Mouse (Mus musculus): ENCODE results near the gene Plxnb2.
A peak's percentile ranks its signal among the peaks of the same experiment; 100 is the strongest.

Gene Plxnb2

DNA sequence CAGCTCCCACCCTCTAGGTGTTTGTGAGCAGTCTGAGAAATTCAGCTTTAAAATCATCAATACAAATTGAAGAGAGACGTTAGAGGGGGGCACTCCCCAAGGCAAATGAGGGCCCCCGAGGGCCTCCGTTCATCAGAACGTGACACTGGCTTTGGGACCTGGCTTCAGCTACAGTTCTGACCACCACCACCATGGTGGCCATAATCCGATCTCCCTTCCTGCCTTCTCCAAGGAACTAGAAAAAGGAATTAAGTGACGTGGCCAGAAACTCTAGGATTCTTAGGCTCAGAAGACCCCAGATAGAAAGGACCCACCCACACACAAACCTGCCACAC lies 991 bp downstream of the Plxnb2 start:
- no peak for DNase-seq (ENCODE audit: low read depth)

GRCm38 (mm10) chr15:89178954-89179629 lies 1.5 kb downstream of the Plxnb2 start:
- no peak for DNase-seq (ENCODE audit: low read depth)

- no peak for DNase-seq (ENCODE audit: low read depth)
These were observed 2.2 kb downstream of the Plxnb2 start for GRCm38 (mm10) chr15:89178260-89178860.

- no peak for DNase-seq (ENCODE audit: low read depth)
These were observed 2.9 kb downstream of the Plxnb2 start for GRCm38 (mm10) chr15:89177576-89178259.

DNA sequence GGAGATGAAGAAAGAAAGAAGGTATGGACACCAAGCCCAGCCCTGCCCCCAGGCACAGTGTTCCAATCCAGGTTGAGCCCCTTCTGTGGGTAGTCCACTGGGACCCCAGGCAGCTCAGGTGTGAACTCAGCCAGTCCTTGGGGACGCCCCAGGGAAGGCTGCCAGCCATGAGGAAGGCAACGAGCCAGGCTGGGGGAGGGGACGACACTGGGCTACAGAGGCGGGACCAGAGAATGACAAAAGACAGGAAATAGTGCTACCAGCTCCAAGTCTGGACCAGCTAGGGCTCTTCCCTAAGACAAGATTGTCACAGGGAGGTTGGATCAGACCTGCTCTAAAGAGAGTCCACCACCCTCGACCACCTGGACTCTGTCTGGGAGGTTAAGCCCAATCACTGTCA lies 3.5 kb downstream of the Plxnb2 start:
- DNase-seq (ENCODE audit: low read depth): no peak

DNA sequence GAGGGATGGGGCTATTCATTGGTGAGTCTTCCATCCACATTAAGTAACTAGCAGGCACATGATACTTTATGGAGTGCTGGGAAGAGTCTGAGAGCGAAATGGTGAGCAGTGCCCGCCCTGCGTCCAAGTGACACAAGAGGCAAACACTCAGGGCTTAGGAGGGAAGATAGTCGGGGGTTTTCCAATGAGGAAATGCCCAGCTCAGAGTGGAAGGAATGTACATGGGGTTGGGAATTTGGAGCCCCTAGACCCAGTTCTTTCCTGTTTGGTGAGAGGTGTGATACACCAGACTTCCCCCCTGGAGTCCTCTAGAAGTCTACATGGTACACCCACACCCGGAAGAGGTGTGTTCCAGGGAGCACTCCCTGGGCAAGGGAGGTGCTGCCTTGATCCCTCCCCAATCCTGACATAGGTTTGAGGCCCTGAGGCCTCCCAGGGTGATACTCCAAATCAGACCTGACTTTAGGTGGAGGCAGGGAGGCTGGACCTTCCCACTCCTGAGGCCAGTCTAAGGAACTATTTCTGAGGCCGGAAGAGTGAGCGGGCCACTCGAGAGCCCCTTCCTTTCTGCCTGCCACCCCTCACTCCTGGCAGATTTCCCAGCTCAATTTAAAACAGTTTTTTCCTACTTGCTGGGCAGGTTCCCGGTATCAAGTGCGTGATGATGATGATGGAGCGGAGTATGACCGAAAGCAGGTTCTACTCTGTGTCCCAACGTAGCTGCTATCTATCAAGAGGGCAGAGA lies 5.0 kb downstream of the Plxnb2 start:
- no peak for DNase-seq (ENCODE audit: low read depth)

GRCm38 (mm10) chr15:89174889-89175339 lies 5.7 kb downstream of the Plxnb2 start:
- DNase-seq (ENCODE audit: low read depth): no peak

DNA sequence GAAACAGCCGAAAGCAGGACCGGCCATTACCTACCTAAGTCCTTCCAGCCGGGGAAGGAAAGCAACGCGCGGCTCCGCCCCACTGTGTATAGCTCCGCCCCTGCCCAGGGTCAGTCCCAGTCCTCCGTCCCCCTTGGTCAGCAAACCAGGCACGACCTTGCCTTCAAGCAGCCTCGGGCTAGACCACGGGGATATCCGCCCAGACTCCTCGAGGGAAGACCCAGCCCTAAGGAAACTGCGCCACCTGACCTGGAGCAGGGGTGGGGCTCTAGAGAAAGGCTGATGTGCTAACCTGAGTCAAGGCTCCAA lies 6.7 kb downstream of the Plxnb2 start:
- no peak for DNase-seq (ENCODE audit: low read depth)

DNA sequence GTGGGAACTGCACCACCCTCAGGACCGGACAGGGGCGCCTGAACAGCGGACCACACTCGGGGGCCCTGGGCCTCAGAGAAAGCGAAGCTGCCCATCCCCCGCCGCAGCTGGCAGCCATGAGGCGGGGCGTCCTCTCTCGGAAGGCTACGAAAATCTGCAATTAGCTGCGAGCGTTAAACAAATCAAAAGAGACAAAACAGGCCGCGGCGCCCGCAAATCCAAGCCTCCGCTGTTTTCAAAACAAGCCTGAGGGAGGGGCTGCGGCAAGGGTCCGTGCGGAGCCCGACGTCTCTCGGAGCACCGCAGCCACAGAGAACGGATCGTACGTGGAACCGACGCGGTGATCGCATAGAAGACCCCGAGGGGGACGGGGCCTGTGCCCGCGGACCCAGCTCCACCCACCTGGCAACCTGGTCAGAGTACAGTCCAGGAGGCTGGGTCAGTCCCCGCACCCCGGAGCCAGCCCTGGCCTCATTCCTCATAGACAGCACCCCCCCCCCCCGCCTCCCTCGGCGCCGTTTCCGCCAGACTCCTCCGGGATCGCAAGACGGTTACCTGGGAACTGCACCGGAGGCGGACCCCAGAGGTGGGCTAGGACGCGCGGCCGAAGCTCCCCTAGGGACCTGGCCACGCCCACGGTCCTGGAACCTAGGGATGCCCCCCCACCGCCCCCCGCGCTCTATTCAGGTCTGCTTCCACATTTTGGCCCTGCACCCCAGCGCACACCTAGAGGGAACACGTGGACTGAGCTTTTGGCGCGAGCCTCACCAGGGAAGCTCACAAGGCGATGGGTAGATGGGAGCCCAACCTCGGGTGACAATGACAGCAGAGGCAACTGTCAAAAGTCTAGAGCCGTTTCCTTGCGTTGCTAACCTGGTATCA lies 7.3 kb downstream of the Plxnb2 start:
- DNase-seq (ENCODE audit: low read depth): no peak

DNA sequence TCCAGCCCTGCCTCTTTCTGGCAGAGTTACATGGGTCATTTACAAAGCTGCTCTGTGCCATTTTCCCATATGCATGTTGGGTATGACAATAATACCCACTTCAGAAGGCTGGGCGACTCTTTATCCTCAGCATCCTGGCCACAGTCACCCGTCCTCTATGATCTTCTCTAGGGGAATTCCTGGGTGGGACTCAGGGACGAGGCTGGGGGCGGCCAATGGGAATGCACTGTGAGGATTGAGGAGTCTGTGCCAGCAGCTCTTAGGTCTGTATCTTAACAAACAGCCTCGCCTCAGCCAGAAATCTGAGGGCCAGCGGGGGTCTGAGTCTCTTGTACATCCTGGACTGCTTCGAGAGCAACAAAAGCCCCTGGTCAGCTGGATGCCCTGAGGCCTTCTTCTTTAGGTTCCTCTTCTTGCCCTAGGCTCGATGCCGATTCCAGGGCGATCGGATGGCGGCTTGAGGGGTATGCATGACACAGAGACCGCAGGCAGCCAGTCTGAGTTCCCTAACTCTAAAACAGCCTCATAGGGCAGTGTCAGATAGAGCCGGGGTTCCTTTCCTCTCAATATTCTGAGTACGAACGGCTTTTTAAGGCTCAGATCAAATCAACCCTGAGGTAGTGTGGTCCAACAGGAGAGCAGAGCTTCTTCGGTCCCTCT lies 8.2 kb downstream of the Plxnb2 start:
- DNase-seq (ENCODE audit: low read depth): no peak

GRCm38 (mm10) chr15:89171526-89172051 lies 9.0 kb downstream of the Plxnb2 start:
- DNase-seq (ENCODE audit: low read depth): no peak

DNA sequence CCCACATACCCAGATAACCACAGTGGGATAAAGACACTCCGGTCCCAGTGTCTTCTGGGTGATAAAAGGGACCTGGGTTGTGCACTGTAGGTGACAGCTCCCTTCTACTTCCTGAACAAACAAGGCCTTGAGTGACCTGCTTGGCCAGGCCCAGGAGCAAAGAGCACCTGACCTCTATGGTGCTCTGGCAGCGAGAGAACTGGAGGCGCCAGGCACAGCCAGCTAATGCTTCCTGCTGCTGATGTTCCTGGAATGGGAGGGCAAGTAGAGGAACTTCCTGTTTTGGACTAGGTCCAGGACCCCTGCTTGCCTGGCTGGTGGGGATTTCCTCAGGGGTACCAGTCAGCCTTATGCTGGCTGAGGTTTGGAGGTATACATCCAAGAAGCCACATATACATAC lies 10.5 kb downstream of the Plxnb2 start:
- no peak for DNase-seq (ENCODE audit: low read depth)

DNA sequence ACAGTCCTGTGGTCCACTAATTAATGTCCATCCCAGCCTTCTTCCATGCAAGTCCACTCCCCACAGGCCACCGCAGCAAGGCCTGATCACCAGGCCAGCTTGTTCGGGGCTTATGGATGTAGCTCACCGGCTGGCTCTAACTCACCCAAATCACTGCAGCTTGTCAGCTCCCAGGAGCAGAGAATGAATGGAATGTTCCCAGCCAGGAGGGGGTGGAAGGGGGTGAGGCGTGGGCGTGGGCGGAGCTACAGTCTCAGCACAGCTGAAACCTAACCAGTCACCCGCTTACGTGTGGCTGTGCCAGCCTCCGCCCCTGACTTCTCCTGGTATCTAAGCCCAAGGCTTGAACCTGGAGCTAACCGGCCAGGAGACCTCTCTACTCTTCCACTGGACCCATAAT lies 11.2 kb downstream of the Plxnb2 start:
- DNase-seq (ENCODE audit: low read depth): no peak

DNA sequence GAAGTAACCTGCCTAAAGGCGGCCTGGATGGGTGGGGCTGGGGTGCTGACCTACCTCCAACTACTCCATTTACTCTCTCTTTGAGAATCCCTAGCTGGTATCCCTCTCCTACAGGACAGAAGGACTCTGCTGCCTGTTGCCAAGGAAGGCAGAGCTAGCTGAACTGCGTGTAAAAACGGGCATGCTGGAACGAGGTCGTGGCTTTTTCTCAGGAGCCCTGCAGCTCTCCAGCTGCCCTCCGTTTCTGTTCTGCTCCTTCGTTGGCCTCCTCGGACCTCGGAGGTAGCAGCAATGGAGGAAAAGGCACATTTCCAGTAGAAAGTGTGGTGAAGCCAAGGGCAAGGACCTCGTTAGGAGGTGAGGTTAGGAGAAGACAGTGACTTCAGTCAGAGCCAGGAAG lies 11.7 kb downstream of the Plxnb2 start:
- DNase-seq (ENCODE audit: low read depth): no peak

GRCm38 (mm10) chr15:89165478-89165877 lies 15.1 kb downstream of the Plxnb2 start:
- no peak for DNase-seq (ENCODE audit: low read depth)

GRCm38 (mm10) chr15:89161397-89161796 lies 19.2 kb downstream of the Plxnb2 start:
- DNase-seq (ENCODE audit: low read depth): no peak

DNA sequence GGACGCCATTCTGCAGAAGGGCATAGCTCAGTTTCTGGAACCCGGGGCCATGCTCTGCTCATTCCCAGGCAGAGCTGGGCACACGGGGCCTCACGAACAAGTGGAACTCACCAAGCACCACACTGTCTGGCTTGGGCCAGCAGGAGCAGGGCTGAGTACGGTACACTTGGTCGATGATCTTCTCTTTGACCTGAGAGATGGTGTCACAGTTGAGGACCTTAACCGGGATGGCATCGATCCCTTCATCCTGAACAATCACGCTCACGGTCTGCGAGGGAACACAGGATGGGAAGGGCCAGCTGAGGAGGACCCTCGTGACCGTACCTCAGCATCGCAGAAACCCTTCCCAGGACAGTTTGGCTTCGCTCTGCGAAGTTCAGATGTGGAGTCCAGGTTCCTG lies 22.1 kb downstream of the Plxnb2 start:
- DNase-seq (ENCODE audit: low read depth): no peak

DNA sequence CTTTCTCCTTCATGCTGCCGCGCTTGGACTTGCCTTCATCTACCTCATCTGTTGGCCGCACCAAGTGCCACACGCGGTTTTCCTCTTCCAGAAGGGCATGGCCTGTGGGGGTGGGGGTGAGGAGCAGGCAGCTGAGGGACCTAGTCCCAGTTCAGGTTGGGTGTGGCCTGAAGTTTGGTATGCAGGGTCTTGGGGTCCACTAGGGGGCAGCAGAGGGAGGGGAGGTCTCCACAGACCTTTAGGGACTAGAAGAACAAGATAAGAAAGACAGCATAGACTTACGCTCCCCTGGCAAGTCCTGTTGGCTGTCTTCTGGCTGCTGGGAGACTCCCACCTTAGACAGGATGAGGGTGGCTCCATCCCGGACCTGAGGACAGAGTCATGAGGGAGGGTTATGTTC lies 22.6 kb downstream of the Plxnb2 start:
- DNase-seq (ENCODE audit: low read depth): peak; percentile 62

GRCm38 (mm10) chr15:89152312-89152711 lies 28.3 kb downstream of the Plxnb2 start:
- no peak for DNase-seq (ENCODE audit: low read depth)

DNA sequence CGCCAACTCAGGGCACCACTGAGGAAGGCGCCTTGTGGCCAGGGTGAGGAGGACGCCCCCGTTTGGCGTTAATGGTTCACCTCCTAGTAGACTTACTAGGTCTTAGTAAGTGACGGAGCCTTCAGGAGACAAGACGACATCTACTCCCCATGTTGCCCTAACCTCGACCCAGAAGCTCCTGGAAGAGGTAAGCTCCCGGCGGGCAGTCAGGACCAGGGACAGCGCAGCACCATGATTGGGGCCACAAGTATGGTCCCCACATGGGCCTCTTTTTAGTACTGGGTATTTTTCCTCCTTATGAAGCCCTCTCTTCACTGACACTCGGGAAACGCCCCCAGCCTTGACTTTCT lies 30.6 kb downstream of the Plxnb2 start:
- DNase-seq (ENCODE audit: low read depth): peak; percentile 51

- DNase-seq (ENCODE audit: low read depth): no peak
These were observed 31.1 kb downstream of the Plxnb2 start, which contains the start of gene Mapk11 for GRCm38 (mm10) chr15:89149271-89150040. Gene Mapk11, minus strand, starts transcription at chr15:89149628.
